Mouse (Mus musculus) kidney, adult 11 months (tissue): ENCODE results near the gene Fcgr4.
"Not testable (repeated sequence)": the region's sequence is repeated elsewhere in the genome, so short reads cannot be mapped to it uniquely, and the experiment has no call there.

ENCODE experiments used
- DNase-seq: peaks from one replicate; pipeline ENCODE4 v3.0.0; 2022

The Fcgr4 gene

DNA sequence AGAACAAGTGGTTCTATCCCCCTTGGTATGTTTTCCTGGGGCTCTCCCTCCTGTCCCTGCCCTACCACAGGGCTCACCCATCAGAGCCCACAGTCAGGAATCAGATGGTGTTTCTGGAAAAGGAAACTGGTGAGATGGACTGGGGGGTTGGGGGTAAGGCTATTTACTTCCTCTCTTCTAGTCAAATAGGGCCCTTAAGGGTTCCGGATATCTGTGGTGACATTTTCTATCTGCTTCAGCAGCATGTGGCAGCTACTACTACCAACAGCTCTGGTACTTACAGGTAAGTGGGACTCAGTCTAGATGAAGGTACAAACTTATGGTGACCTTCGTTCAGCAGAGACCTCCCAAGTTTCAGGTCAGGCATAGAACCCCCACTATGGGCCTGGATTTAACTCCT is at the start of gene Fcgr4:
Gene Fcgr4 (plus strand): TSS at position 184 of the 400 bp plus-strand sequence.
- DNase-seq: no peak

GRCm38 (mm10) chr1:170972494-170972893 is 46.2 kb upstream of the Fcgr4 start:
- DNase-seq: no peak

- DNase-seq: no peak
Observed at GRCm38 (mm10) chr1:170972936-170973335, 45.8 kb upstream of the Fcgr4 start.

DNA sequence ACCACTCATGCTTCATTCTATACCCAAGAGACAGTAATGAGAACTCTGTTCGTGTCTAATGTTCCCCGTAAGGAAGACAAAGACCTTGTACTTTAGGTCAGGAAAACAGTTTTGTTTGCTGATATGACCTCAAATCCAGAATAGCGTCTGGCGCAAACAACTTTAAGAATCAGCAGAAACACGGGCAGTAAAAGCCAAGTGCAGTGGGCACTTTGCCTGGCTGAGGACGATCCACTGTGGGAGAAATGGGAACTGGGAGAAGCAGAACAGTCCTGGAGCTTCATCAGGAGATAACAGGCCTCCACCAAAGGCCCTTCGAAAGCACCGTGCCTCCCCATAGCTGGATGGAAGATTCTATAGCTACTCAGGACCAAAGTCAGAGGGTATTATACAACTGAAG is 44.5 kb upstream of the Fcgr4 start:
- peak; percentile 36 for DNase-seq

DNA sequence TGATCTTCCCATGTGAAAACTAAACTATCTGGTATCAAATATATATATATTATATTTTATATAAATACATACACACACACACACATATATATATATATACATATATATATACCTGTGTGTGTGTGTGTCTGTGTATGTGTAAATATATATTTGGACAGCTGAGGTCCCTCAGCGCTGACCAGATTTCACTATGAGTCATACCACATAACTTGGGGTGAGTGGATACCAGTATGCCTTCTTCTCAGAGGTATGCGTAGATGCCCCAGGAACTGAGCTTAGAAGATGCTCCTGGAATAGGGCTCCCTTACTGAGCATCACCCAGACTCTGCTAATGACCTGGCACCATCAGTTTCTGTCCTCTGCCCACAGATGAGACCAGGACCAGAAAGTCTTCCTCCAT is 44.0 kb upstream of the Fcgr4 start:
- no peak for DNase-seq

- DNase-seq: not testable (repeated sequence)
Observed at GRCm38 (mm10) chr1:170975350-170975749, 43.4 kb upstream of the Fcgr4 start.

DNA sequence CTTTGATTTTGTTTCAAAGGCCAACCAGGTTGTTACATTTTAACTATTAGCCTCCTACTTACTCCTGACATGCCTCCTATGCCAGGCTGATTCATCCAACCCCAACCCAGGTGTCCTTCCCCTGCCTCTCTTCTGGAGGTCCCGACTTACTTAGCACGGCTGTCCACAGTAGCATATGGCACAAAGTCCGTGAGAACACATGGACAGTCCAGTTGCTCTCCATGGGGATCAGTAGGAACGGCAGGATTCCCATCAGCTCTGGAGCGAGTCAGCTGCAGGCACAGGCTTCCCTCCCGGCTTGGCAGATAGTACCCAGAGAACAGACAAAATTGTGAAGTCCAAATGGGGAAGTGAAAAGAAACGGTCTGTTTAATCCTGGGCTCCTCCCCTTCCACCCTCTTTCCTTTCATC is 43.0 kb upstream of the Fcgr4 start:
- DNase-seq: peak; percentile 89

GRCm38 (mm10) chr1:170976447-170976846 is 42.3 kb upstream of the Fcgr4 start, which contains the start of gene Fcgr2b:
Gene Fcgr2b, minus strand, starts transcription at chr1:170976547.
- no peak for DNase-seq

GRCm38 (mm10) chr1:170978601-170979000 is 40.1 kb upstream of the Fcgr4 start:
- no peak for DNase-seq

- not testable (repeated sequence) for DNase-seq
Observed at GRCm38 (mm10) chr1:170981679-170982078, 37.0 kb upstream of the Fcgr4 start.

DNA sequence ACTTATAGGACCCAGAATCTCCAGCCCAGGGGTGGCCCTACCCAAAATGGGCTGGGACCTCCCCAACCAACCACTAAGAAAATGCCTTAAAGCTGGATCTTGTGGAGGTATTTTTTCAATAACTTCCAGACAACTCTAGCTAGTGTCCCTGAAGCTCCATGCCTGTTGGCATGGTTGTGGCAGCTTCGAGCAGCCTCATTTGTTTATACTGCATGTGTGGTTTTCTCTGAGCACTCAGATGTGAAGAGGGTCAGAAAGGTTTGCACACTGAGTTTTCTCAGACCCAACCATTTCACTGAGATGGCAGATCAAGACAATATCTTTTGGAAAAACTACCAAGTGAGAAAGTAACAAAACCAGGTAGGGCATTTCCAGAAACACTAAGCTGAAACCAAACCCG is 36.4 kb upstream of the Fcgr4 start:
- no peak for DNase-seq

- DNase-seq: no peak
Observed at GRCm38 (mm10) chr1:170983066-170983465, 35.7 kb upstream of the Fcgr4 start.

GRCm38 (mm10) chr1:170985092-170985491 is 33.6 kb upstream of the Fcgr4 start:
- no peak for DNase-seq

DNA sequence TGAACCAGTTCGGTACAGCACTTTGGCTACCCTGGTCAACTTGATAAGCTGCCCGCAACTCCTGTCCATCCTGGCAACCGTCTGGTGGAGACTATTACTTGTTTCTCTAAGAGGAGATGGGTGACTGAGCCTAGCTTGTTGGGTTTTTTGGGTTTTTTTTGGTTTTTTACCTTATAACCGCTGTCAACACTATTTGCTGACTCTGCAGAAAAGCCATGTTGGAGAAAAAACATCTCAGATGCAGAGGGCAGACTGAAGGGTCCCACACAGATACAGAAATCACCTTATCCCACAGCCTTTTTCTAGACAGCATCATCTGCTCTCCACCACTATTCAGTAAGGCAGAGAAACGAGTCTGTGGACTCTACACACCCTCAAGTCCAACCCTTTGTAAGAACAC is 32.9 kb upstream of the Fcgr4 start:
- DNase-seq: no peak

DNA sequence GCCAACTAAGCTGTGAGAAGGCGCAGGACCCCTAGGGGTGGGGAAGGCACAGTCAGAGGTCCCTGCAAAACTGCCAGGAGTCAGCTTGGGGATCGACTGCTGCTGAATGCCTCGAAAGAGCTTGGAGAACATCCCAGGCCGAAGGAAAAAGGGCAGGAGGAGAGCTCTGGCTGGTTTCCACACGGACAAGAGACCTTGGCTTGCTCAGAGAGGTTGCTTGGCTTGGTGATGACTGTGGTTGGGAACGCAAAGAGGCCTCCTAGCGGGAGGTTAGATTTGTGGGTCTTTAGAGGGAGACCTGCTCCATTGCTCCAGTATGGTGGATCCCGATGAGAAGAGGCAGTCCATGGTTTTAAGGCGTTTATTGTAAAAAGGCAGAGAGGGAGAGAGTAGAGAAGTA is 29.1 kb upstream of the Fcgr4 start:
- DNase-seq: no peak

GRCm38 (mm10) chr1:170992550-170992949 is 26.2 kb upstream of the Fcgr4 start:
- DNase-seq: peak; percentile 39

DNA sequence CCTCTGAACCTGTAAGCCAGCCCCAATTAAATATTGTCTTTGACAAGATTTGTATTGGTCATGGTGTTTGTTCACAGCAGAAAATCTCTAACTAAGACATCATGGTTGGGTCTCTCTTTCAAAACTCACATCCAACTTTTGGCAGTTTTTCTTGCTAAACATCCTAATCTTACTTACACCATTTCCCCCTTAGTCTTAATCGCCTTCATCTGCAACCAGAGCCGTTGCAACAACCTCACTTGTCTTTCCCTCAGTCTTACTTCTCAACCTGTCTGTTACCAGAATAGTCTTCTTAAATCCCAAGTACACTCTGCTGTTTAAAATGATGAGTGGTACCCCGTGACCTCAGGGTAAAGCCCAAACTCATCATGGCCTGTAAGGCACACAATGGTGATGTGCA is 22.7 kb upstream of the Fcgr4 start:
- DNase-seq: no peak

- DNase-seq: peak; percentile 48
Observed at GRCm38 (mm10) chr1:170996753-170997152, 22.0 kb upstream of the Fcgr4 start.

- DNase-seq: no peak
Observed at GRCm38 (mm10) chr1:170997756-170998655, 20.7 kb upstream of the Fcgr4 start.

GRCm38 (mm10) chr1:170999811-171000210 is 18.9 kb upstream of the Fcgr4 start:
- no peak for DNase-seq

DNA sequence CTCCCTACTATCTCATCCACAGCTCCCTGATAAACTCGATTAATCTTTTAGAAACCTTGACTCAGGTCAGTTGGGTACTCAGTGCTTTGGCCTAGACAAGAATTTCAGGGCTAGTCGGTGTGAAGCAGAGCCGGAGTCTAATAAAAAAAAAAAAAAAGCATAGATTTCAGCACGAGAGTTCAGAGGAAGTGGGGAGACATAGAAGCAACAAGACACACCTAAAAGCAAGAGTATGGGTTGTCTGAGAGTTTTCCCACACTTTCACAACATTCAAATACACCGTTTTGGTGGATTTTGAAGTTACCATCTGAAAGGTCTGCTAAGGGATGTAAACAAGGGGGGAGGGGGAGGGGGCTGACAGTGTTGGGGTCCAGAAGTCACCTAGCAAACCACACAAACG is 13.6 kb upstream of the Fcgr4 start:
- DNase-seq: no peak

DNA sequence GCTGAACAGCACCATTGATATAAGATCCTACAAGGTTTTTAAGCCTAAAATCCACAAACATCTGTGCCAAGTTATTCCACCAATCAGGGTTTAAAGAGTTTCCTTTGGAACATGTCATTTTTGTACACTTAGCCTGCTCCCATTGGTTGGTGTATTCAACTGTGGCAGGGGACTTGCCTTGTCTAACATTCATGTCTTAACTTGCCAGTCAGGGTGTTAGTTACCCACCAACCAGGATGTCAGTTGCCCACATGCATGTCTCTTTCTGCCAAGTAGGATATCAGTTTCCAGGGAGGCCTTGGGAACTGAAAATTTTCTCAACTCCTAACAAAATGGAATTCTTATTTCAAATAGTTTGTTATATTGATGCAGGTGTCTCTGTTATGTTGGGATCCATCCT is 13.1 kb upstream of the Fcgr4 start:
- no peak for DNase-seq

- DNase-seq: no peak
Observed at GRCm38 (mm10) chr1:171006335-171006734, 12.4 kb upstream of the Fcgr4 start.

DNA sequence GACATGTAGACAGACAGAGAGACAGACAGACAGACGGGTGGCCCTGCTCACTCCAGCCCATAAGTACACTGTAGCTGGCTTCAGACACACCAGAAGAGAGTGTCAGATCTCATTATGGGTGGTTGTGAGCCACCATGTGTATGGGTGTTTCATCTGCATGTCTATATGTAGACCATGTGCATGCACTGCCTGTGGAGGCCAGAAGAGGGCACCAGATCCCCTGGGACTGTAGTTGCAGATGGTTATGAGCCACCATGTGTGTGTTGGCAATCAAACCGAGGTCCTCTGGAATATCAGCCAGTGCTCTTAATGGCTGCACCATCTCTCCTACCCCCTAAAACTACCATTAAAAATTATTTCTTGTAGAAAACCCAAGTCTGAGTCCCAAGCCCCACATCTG is 11.8 kb upstream of the Fcgr4 start:
- DNase-seq: no peak

- no peak for DNase-seq
Observed at GRCm38 (mm10) chr1:171011733-171012132, 7.0 kb upstream of the Fcgr4 start.
